Mouse (Mus musculus) monocyte, adult 5-6 weeks (primary cell): ENCODE results near the gene Susd1. TPM values are rescaled to one million over a fixed set of nuclear protein-coding genes. Genes with fewer than 3 reads are reported as not detected.

ENCODE experiments used
- ATAC-seq: fragments of 153-309, 156-312 bp; replicated peaks from 2 replicates; pipeline ENCODE4 v1.8.0; 2017; ENCODE audit warnings: mild to moderate bottlenecking; ENCODE audit not compliant: low TSS enrichment, insufficient number of reproducible peaks, severe bottlenecking, poor library complexity, low FRiP score
- total RNA-seq: library from RNA; stranded (forward); fragments of 200-1000, 200-491, 200-594 nt; gene quantifications from 3 replicates; pipeline ENCODE4 v1.2.3, GENCODE M21; 2017

Gene Susd1
- total RNA-seq, 1 experiment from 2014 or later: 23.7 TPM

GRCm38 (mm10) chr4:59439960-59440359, 1.5 kb upstream of the Susd1 start:
- ATAC-seq: peak; percentile 73

GRCm38 (mm10) chr4:59439041-59439440, 608 bp upstream of the Susd1 start:
- ATAC-seq: no peak

GRCm38 (mm10) chr4:59435951-59436350, 2.5 kb downstream of the Susd1 start:
- ATAC-seq: peak; percentile 54; the same call in 1 of the 2 replicates

- no peak for ATAC-seq
Measured at GRCm38 (mm10) chr4:59434039-59434438, 4.4 kb downstream of the Susd1 start.

- ATAC-seq: no peak
Measured at GRCm38 (mm10) chr4:59429128-59429527, 9.3 kb downstream of the Susd1 start.

- no peak for ATAC-seq
Measured at GRCm38 (mm10) chr4:59426429-59426828, 12.0 kb downstream of the Susd1 start.

- ATAC-seq: no peak
Measured at GRCm38 (mm10) chr4:59422808-59423207, 15.6 kb downstream of the Susd1 start.

GRCm38 (mm10) chr4:59422025-59422783, 16.2 kb downstream of the Susd1 start:
- no peak for ATAC-seq

GRCm38 (mm10) chr4:59421369-59421746, 17.1 kb downstream of the Susd1 start:
- ATAC-seq: no peak

- ATAC-seq: no peak
Measured at GRCm38 (mm10) chr4:59420695-59421368, 17.6 kb downstream of the Susd1 start.

- peak; percentile 50; the same call in 1 of the 2 replicates for ATAC-seq
Measured at GRCm38 (mm10) chr4:59419211-59419610, 19.2 kb downstream of the Susd1 start.

GRCm38 (mm10) chr4:59413428-59413827, 25.0 kb downstream of the Susd1 start:
- ATAC-seq: no peak

GRCm38 (mm10) chr4:59411153-59411552, 27.3 kb downstream of the Susd1 start:
- no peak for ATAC-seq

GRCm38 (mm10) chr4:59407766-59408165, 30.7 kb downstream of the Susd1 start:
- no peak for ATAC-seq

- ATAC-seq: no peak
Measured at GRCm38 (mm10) chr4:59404375-59404774, 34.1 kb downstream of the Susd1 start.

GRCm38 (mm10) chr4:59400931-59401330, 37.5 kb downstream of the Susd1 start:
- no peak for ATAC-seq

GRCm38 (mm10) chr4:59399343-59399742, 39.1 kb downstream of the Susd1 start:
- ATAC-seq: no peak

GRCm38 (mm10) chr4:59395528-59395927, 42.9 kb downstream of the Susd1 start:
- no peak for ATAC-seq

GRCm38 (mm10) chr4:59394155-59394554, 44.3 kb downstream of the Susd1 start:
- no peak for ATAC-seq

GRCm38 (mm10) chr4:59388447-59389030, 49.9 kb downstream of the Susd1 start:
- ATAC-seq: no peak
